Mouse (Mus musculus) neural tube, embryonic 14.5 days (tissue): ENCODE measurements around the gene Trpm5. TPM values are rescaled to one million over a fixed set of nuclear protein-coding genes. Genes with fewer than 3 reads are reported as not detected.

Source experiments
- ATAC-seq: fragments of 200-750 bp; cut with Nextera tagmentation; 2 replicates; pipeline ENCODE4 v1.8.0; 2017; ENCODE audit warnings: low read depth, mild to moderate bottlenecking, moderate TSS enrichment, moderate library complexity
- H3K27ac ChIP-seq: fragments of 300-500 bp; sonication (generic); 2 replicates; pipeline ENCODE4 v1.5.1; 2014; ENCODE audit warnings: low read depth, mild to moderate bottlenecking, control low read depth, low read length, moderate library complexity, mixed read lengths
- H3K27me3 ChIP-seq: fragments of 300-500 bp; sonication (generic); 2 replicates; pipeline ENCODE4 v1.6.1; 2014; ENCODE audit warnings: low read length; ENCODE audit not compliant: control insufficient read depth, insufficient read depth
- H3K36me3 ChIP-seq: fragments of 300-500 bp; sonication (generic); 2 replicates; pipeline ENCODE4 v1.6.1; 2014; ENCODE audit warnings: low read length, mixed read lengths; ENCODE audit not compliant: control insufficient read depth, insufficient read depth
- H3K4me1 ChIP-seq: fragments of 300-500 bp; sonication (generic); 2 replicates; pipeline ENCODE4 v1.6.1; 2014; ENCODE audit warnings: low read length; ENCODE audit not compliant: control insufficient read depth, insufficient read depth
- H3K4me2 ChIP-seq: fragments of 300-500 bp; sonication (generic); 2 replicates; pipeline ENCODE4 v1.6.1; 2014; ENCODE audit warnings: mild to moderate bottlenecking, low read depth, low read length, control low read depth
- H3K4me3 ChIP-seq: fragments of 300-500 bp; sonication (generic); 2 replicates; pipeline ENCODE4 v1.5.1; 2014; ENCODE audit warnings: low read depth, low read length, control low read depth, mixed read lengths
- H3K9ac ChIP-seq: fragments of 300-500 bp; sonication (generic); replicated peaks from 2 replicates; pipeline ENCODE4 v1.6.1; 2014; ENCODE audit warnings: low read depth, mild to moderate bottlenecking, control low read depth, low read length, mixed read lengths
- H3K9me3 ChIP-seq: fragments of 300-500 bp; sonication (generic); 2 replicates; pipeline ENCODE4 v1.6.1; 2016; ENCODE audit warnings: low read length; ENCODE audit not compliant: control insufficient read depth
- WGBS: fragments of 180-500 bp; shearing (Covaris S2); extraction: QIAGEN DNeasy Blood & Tissue Kit; methylation state at CpG from one replicate; pipeline ENCODE4 v1.1.7; 2014; 5-methylcytosine and 5-hydroxymethylcytosine counted together
- polyA plus RNA-seq: library from polyadenylated mRNA; unstranded; fragments of >200 nt; fragmentation: Nextera tagmentation; extraction: Ambion mirVana; gene quantifications from 2 replicates; pipeline ENCODE4 v1.2.1, GENCODE M21; 2014

Gene Trpm5
- polyA plus RNA-seq, 1 experiment from 2014 or later = 1.6 TPM

GRCm38 (mm10) chr7:143053008-143053899, 41.2 kb downstream of the Trpm5 start:
- peak overlapping the region; percentile 64 for H3K4me3 ChIP-seq
- no peaks in the 10 kb centered on the region for H3K36me3 ChIP-seq
- H3K4me2 ChIP-seq = peak overlapping the region; percentile 86
- H3K27me3 ChIP-seq = no peaks in the 10 kb centered on the region
- no peaks in the 10 kb centered on the region for H3K9me3 ChIP-seq
- H3K9ac ChIP-seq = peak overlapping the region; percentile 78
- under 1% methylated on average over 43 of the region's 46 CpGs for WGBS
- H3K27ac ChIP-seq = peak overlapping the region; percentile 60
- peak; percentile 76 for ATAC-seq
- peaks cover 29% of the 10 kb centered on the region for H3K4me1 ChIP-seq

DNA sequence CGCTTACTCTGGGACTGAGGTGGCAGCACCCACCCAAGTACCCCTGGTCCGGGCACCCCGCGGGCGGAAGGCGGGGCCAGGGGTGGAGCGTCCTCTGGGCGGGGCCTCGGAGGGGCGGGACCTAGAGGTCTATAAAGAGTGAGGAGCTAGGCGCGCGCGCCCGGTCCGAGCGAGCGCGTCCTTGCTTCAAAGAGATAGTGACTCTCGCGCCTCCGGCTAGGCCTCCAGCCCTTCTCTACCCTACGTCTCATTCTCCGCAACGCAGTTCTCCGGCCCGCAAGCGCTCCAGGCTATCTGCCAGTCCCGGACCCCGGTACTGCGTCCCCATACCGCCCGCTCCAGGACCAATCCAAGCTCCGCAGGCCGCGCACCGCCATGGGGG, 41.8 kb downstream of the Trpm5 start, which contains the start of gene Cd81:
TSS of gene Cd81 (plus strand) at position 114 of the 382 bp plus-strand sequence.
- peak within 1 kb of the TSS; percentile 78 for H3K9ac ChIP-seq
- H3K4me3 ChIP-seq = peak within 1 kb of the TSS; percentile 64
- peak within 1 kb of the TSS; percentile 86 for H3K4me2 ChIP-seq
- H3K36me3 ChIP-seq = no peaks in the 10 kb centered on the region
- under 1% methylated on average over 37 of the region's 37 CpGs for WGBS
- no peaks in the 10 kb centered on the region for H3K9me3 ChIP-seq
- H3K27ac ChIP-seq = peak within 1 kb of the TSS; percentile 60
- no peaks in the 10 kb centered on the region for H3K27me3 ChIP-seq
- peak; percentile 75 for ATAC-seq
- peaks cover 25% of the 10 kb centered on the region for H3K4me1 ChIP-seq

DNA sequence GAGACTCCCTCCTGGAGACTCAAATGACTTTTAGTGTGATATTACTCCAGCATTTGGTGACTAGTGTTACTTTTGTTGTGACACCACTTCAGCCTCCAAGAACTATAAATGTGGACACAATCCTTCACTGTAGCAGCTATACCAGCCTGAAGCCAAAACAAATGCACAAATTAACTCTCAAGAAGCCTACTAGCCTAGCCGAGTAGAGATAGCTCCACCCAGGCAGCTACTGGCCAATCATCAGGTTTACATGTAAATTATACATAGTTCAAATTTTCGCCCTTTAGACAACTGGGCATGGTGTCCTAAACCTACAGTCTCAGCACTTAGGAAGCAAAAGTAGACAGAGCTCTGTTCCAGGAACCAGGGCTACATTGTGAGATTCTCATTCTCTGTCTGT, 43.1 kb downstream of the Trpm5 start:
- no peaks in the 10 kb centered on the region for H3K9me3 ChIP-seq
- 65% methylated on average over 2 of the region's 2 CpGs for WGBS
- H3K27me3 ChIP-seq = no peaks in the 10 kb centered on the region
- H3K36me3 ChIP-seq = no peaks in the 10 kb centered on the region
- H3K4me1 ChIP-seq = peaks cover 25% of the 10 kb centered on the region
- no peak overlapping the region for H3K4me2 ChIP-seq
- ATAC-seq = no peak
- H3K9ac ChIP-seq = no peak overlapping the region
- H3K27ac ChIP-seq = no peak overlapping the region
- no peak overlapping the region for H3K4me3 ChIP-seq

- H3K27me3 ChIP-seq = no peaks in the 10 kb centered on the region
- no peak overlapping the region for H3K4me3 ChIP-seq
- H3K4me2 ChIP-seq = no peak overlapping the region
- 91% methylated on average over 3 of the region's 3 CpGs for WGBS
- H3K27ac ChIP-seq = no peak overlapping the region
- no peaks in the 10 kb centered on the region for H3K9me3 ChIP-seq
- peaks cover 14% of the 10 kb centered on the region for H3K4me1 ChIP-seq
- no peaks in the 10 kb centered on the region for H3K36me3 ChIP-seq
- no peak overlapping the region for H3K9ac ChIP-seq
- no peak for ATAC-seq
Measured at GRCm38 (mm10) chr7:143049841-143050816, 44.3 kb downstream of the Trpm5 start.

GRCm38 (mm10) chr7:143049331-143049730, 45.1 kb downstream of the Trpm5 start:
- Histone ChIP-seq H3K27ac (no peak overlapping the region), H3K4me2 (no peak overlapping the region), H3K4me3 (no peak overlapping the region), H3K36me3 (no peaks in the 10 kb centered on the region), H3K27me3 (no peaks in the 10 kb centered on the region), H3K4me1 (peaks cover 6% of the 10 kb centered on the region), H3K9me3 (no peaks in the 10 kb centered on the region), H3K9ac (no peak overlapping the region)
- 81% methylated on average over 3 of the region's 3 CpGs for WGBS
- ATAC-seq = no peak

- Histone ChIP-seq H3K4me2 (no peak overlapping the region), H3K36me3 (no peaks in the 10 kb centered on the region), H3K27ac (no peak overlapping the region), H3K4me1 (no peaks in the 10 kb centered on the region), H3K9ac (no peak overlapping the region), H3K27me3 (no peaks in the 10 kb centered on the region), H3K4me3 (no peak overlapping the region), H3K9me3 (no peaks in the 10 kb centered on the region)
- ATAC-seq = no peak
- 83% methylated on average over 7 of the region's 7 CpGs for WGBS
Measured at GRCm38 (mm10) chr7:143046358-143046757, 48.1 kb downstream of the Trpm5 start.

DNA sequence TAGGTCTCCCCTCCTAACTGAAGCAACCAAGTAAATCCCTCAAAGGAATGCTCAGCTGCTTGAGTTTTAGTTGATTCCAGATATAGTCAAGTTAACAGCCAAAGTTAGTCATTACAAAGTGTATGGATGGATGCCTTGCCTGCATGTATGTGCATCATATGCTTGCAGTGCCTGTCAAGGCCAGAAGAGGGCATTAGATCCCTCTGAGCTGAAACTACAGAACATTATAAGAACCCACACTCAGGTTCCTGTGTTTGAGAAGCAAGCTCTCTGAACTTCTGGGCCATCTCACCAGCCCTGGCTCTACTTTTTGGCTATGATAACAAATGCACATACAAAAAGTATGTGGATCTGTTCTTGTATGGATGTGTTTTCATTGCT, 49.6 kb downstream of the Trpm5 start:
- Histone ChIP-seq H3K27me3 (no peaks in the 10 kb centered on the region), H3K27ac (no peak overlapping the region), H3K4me1 (no peaks in the 10 kb centered on the region), H3K9ac (no peak overlapping the region), H3K36me3 (0 out of 2 replicates have a peak, but pooled peaks cover 4% of the 10 kb centered on the region), H3K4me3 (no peak overlapping the region), H3K9me3 (no peaks in the 10 kb centered on the region), H3K4me2 (no peak overlapping the region)
- no peak for ATAC-seq

- Histone ChIP-seq H3K36me3 (0 out of 2 replicates have a peak, but pooled peaks cover 4% of the 10 kb centered on the region), H3K27ac (no peak overlapping the region), H3K4me1 (no peaks in the 10 kb centered on the region), H3K9ac (no peak overlapping the region), H3K4me3 (no peak overlapping the region), H3K4me2 (no peak overlapping the region), H3K27me3 (no peaks in the 10 kb centered on the region), H3K9me3 (no peaks in the 10 kb centered on the region)
- 97% methylated on average over 2 of the region's 2 CpGs for WGBS
- ATAC-seq = no peak
Measured at GRCm38 (mm10) chr7:143044049-143044825, 50.2 kb downstream of the Trpm5 start.
